Mouse (Mus musculus): ENCODE measurements around the gene Gadd45a.
"Not testable (repeated sequence)": the region's sequence is repeated elsewhere in the genome, so short reads cannot be mapped to it uniquely, and the experiment has no call there.

Gene Gadd45a

DNA sequence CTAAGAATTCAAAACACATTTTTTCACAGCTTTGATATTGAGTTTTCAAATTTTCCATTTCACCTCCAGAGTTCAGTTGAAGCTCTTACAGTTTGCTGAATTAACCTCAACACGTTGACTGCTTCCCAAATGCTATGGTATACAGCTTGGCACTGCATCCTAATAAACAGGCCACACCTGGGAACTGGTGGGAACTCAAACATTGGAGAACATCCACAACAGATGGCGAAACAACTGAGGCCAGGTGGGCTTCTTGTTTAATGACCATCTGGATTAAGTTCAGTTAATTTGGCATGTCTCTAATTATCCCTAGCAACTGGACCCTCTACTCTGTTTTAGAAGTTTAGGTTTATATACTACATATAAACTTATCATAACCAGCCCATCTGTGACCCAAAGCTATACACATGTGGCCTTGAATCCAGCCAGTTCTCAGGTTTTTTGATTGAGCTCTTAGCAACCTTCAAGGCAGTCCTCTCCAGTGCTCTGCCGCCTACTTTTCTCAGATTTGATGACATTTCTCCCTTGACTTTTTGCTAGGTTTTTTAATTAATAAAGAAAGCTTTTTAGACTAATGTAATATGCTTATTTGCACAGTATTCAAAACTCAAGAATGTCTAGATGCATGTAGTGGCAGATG is 10.9 kb upstream of the Gadd45a start:
- DNase-seq, result no peak

DNA sequence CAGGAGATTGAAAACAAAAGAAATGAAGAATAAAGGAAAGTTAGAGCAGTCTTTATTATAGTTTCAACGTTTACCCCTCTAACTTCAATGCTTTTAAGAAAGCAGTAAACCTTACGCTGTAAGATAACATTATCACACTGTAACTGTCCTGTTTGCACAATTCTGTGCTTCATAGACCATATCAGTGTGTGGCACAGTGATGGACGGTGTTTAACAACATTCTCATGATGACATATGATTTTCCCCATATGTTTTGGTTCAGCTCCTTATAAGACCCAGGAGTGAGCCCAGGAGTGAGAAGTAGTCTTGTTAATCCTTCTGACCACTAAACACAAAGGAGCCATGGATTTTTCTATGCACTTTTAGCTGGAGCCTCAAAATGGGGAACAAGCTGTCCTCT is 9.7 kb upstream of the Gadd45a start:
- no peak for DNase-seq

DNA sequence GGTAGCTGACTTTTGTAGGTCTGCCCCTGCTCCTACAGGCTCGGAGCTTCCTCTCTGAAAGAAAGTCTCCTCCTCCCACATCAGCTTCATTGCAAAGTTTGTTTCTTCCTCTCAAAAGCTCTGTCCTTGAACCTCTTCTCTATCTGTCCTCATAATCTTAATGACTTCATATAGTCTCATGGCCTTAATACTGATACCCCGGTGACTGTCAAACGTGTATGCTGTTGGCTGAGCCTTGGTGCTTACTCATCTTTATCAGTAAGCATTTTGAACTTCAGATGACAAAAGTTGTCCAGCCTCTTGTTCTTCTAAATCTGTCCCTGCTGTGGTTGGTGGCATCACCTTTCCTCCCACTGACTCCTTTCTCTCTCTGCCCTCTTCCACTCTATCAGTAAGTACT is 8.2 kb upstream of the Gadd45a start:
- DNase-seq, result no peak

GRCm38 (mm10) chr6:67040904-67041410 is 3.7 kb upstream of the Gadd45a start:
- no peak for DNase-seq

GRCm38 (mm10) chr6:67038964-67039363 is 1.7 kb upstream of the Gadd45a start:
- DNase-seq, result no peak

DNA sequence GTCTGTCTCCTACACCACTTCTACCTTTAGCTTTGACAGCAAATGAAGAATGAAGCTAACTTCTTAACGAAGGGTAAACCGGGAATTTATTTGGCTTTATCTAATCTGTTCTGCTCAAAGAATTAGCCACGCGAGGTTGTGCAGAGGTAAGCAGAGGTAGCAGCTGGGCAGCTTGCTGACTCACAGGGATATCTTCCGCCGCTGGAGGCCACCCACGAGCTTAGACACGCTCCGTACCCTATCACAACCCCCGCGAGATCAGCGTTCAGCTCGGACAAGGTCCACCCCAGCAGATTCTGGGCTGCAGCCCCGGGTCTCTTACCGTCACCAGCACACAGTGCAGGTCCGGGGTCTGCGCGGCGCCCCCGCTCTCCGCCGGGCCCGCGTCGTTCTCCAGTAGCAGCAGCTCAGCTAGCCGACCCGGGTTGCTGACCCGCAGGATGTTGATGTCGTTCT is 873 bp downstream of the Gadd45a start:
- DNase-seq, result peak; percentile 88

- peak; percentile 67 for DNase-seq
Observed at GRCm38 (mm10) chr6:67035388-67036299, 1.6 kb downstream of the Gadd45a start.

DNA sequence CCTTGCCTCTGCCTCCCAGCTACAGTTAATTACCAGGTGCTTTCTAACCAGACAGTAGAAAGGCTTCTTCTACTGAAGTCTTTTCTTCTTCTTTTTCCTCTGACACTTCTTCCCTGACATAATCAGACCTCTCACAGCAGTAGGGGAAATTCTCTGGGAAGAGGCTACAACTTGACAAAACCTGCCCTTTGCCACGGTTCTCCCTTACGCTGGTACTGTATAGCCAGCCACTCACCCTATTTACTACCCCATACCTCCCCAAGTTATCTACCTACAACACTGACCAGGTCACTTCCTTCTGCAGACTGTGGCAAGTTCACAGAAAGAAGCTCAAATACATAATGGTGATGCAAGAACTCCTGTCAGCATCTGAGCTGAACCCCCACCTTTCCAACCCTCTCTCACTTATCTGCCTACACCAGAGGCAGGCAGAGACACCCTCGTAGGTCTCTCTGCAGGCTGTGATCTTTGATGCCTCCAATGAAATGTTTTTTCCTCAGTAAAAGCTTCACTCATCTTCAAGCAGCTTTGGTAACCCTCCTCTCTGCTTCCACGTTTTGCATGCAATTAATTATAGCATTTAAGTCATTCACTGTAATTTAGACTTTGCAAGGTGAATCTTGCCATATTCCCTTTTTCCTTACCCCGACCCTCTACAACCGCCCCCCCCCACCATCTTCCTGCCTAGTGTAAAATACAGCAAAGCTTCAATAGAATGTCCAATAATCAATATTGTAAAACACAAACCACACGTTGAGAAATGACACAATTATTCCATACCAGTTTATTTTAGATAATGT is 2.7 kb downstream of the Gadd45a start:
- no peak for DNase-seq

DNA sequence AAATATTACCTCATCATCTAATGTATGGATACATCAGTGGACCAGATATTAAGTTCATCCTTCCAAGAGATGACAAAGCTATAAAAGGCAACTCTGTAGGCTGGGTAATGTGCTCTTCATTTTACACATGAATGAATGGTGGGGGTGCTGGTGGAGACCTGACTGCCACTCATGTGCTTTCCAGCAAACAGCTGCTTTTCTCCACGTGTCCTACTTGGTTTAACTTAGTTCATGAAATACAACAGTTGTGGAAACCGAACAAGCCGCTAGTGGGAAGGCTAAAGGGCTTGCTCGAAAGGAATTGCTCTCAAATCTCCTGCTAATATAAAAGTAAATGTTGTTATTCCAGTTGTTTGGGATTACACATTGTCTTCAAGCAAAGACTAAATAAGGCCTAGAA is 3.7 kb downstream of the Gadd45a start:
- DNase-seq, result no peak

DNA sequence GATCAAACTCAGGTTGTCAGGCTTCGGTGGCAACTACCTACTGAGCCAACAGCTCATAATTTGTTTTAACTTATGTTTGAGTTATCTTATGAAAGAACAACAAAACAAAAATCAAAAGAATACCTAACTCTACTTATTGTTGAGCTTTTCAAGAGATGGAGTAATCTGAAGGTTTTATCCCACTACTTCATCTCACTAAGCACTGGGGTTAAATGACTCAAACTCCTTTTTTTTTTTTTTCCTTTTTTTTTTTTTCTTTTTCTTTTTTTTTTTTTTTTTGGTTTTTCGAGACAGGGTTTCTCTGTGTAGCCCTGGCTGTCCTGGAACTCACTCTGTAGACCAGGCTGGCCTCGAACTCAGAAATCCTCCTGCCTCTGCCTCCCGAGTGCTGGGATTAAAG is 4.3 kb downstream of the Gadd45a start:
- DNase-seq, result not testable (repeated sequence)

- DNase-seq, result not testable (repeated sequence)
Observed at GRCm38 (mm10) chr6:67032551-67032950, 4.7 kb downstream of the Gadd45a start.

DNA sequence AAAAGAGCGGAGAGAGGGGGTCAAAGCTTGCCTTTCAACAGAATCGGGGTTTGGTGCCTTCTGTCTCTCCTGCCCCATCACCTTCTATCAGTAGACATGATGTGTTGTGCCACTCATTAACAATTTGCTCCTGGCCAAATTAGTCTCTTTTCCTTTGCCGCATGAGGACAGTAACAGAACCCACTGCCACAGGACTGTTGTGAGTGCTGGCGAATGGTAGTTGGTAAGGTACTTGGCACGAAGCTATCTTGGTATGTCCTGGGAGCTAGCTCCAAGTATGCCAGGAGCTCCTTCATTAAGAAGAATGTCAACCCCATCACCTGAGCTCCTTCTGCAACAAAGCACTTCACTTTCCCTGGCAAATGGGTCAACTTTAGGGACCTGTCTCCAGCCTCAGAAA is 6.4 kb downstream of the Gadd45a start:
- no peak for DNase-seq

DNA sequence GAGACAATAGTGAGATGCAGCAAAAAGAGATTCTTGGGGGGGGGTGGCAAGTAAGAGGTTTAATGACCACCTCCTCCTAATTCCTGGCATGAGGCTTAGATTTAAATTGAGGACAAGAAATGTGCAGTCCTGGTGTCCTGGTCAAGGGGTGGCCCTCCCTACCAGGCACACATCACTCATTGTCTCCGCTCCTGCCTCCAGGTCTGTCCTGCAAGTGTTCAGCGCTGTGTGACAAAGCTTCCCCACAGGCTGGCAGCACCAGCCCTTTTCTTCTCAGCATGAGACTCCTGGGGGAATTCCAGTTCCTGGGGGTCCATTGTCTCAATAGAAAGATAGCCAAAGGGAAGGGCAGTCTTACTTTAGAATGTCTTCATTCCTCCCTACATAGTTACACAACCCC is 6.8 kb downstream of the Gadd45a start:
- DNase-seq, result no peak

GRCm38 (mm10) chr6:67029987-67030386 is 7.3 kb downstream of the Gadd45a start:
- no peak for DNase-seq

- DNase-seq, result peak; percentile 28
Observed at GRCm38 (mm10) chr6:67029312-67029950, 7.8 kb downstream of the Gadd45a start.

DNA sequence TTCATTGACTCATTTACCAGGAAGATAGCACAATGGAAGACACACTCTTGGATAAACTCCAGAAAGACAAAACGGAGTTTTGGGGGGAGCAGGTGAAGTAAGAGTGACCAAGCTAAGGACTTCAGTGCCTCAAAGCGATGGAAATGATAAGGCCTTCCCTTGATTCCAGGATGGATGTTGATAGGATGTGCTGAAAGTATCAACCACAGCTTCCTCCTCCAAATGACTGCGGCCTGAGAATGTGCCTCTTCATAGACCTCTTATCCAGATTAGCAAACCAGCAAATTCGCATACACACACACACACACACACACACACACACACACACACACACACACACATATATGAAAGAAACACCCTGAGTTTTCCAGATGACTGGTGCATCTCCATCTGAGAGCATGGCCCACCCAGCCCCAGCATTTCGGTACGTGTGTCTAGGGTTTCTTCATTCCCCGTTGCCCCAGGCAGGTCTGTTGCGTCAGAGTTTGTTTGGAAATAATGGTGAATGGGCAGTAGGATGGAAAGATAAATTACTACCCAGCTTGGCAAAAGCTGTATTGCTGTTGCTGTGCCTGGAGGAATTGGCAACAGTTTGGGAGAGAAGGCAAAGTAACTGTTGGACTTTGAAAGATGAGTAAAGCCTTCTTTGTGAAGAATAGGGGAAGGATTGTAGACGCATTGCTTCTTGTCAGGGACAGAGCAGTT is 9.7 kb downstream of the Gadd45a start:
- DNase-seq, result no peak

- no peak for DNase-seq
Observed at GRCm38 (mm10) chr6:67026661-67027060, 10.6 kb downstream of the Gadd45a start.

GRCm38 (mm10) chr6:67023729-67024128 is 13.5 kb downstream of the Gadd45a start:
- DNase-seq, result no peak

GRCm38 (mm10) chr6:67021308-67021707 is 15.9 kb downstream of the Gadd45a start:
- no peak for DNase-seq

- DNase-seq, result not testable (repeated sequence)
Observed at GRCm38 (mm10) chr6:67019001-67019400, 18.3 kb downstream of the Gadd45a start.

GRCm38 (mm10) chr6:67018365-67018764 is 18.9 kb downstream of the Gadd45a start:
- no peak for DNase-seq

All from kidney, adult 11 months (tissue).